Mouse (Mus musculus) thymus, adult 2 months (tissue): Measurements from ENCODE around the gene Lman2. TPM values are rescaled to one million over a fixed set of nuclear protein-coding genes. Genes with fewer than 3 reads are reported as not detected.

ENCODE experiments used
- DNase-seq: peaks from one replicate; pipeline ENCODE4 v3.0.0; 2021
- H3K27ac ChIP-seq: fragments of 200-500 bp; 2 replicates; pipeline ENCODE4 v1.5.1; 2012; ENCODE audit warnings: low read length, control low read depth; ENCODE audit not compliant: control insufficient read depth, insufficient read depth
- H3K27me3 ChIP-seq: fragments of 200-500 bp; 2 replicates; pipeline ENCODE4 v1.6.1; 2012; ENCODE audit warnings: mild to moderate bottlenecking, low read length, moderate library complexity, mixed read lengths; ENCODE audit not compliant: control insufficient read depth, insufficient read depth
- H3K36me3 ChIP-seq: fragments of 200-500 bp; 2 replicates; pipeline ENCODE4 v1.6.1; 2012; ENCODE audit warnings: mild to moderate bottlenecking, low read length, moderate library complexity; ENCODE audit not compliant: control insufficient read depth, insufficient read depth
- H3K4me1 ChIP-seq: fragments of 200-500 bp; replicated peaks from 2 replicates; pipeline ENCODE4 v1.6.1; 2012; ENCODE audit warnings: low read length; ENCODE audit not compliant: control insufficient read depth, insufficient read depth
- H3K4me3 ChIP-seq: fragments of 200-500 bp; 2 replicates; pipeline ENCODE4 v1.5.1; 2012; ENCODE audit warnings: mild to moderate bottlenecking, low read length, control low read depth, moderate library complexity; ENCODE audit not compliant: control insufficient read depth, insufficient read depth
- CTCF ChIP-seq: fragments of 200-500 bp; IDR thresholded peaks from 2 replicates; pipeline ENCODE4 v1.5.1; 2012; ENCODE audit warnings: mild to moderate bottlenecking, control low read depth, low read length, moderate library complexity, borderline replicate concordance; ENCODE audit not compliant: control insufficient read depth, poor library complexity, insufficient read depth; ENCODE audit errors: extremely low read depth
- POLR2A ChIP-seq: fragments of 200-500 bp; IDR thresholded peaks from 2 replicates; pipeline ENCODE4 v1.6.1; 2012; ENCODE audit warnings: mild to moderate bottlenecking, low read length, control low read depth, moderate library complexity; ENCODE audit not compliant: control insufficient read depth, poor library complexity, insufficient read depth; ENCODE audit errors: extremely low read depth
- WGBS: fragments of 180-500 bp; shearing (Covaris S2); methylation state at CpG from one replicate; pipeline ENCODE4 v1.1.7; 2018; 5-methylcytosine and 5-hydroxymethylcytosine counted together
- polyA plus RNA-seq: library from polyadenylated mRNA; depleted of rRNA; stranded (reverse); fragments of >200 nt; gene quantifications from 2 replicates; pipeline ENCODE4 v1.2.3, GENCODE M21; 2012

Lman2 gene
- polyA plus RNA-seq, 1 experiment: 139 TPM

GRCm38 (mm10) chr13:55371740-55372139 lies 9.2 kb upstream of the Lman2 start:
- WGBS: 73% methylated on average over 5 of the region's 5 CpGs
- TF ChIP-seq POLR2A: no peak
- TF ChIP-seq CTCF: no peak
- Histone ChIP-seq H3K4me1 (peaks cover 54% of the 10 kb centered on the region), H3K4me3 (peak overlapping the region; percentile 38), H3K27ac (0 out of 2 replicates have a peak overlapping the region, but pooled peaks have one; percentile 8), H3K27me3 (no peaks in the 10 kb centered on the region), H3K36me3 (no peaks in the 10 kb centered on the region)
- DNase-seq: no peak

GRCm38 (mm10) chr13:55371007-55371681 lies 8.6 kb upstream of the Lman2 start:
- H3K27me3 ChIP-seq: no peaks in the 10 kb centered on the region
- no peaks in the 10 kb centered on the region for H3K36me3 ChIP-seq
- peak; percentile 37 for DNase-seq
- TF ChIP-seq POLR2A: no peak
- no peak for TF ChIP-seq CTCF
- H3K4me1 ChIP-seq: peaks cover 54% of the 10 kb centered on the region
- H3K27ac ChIP-seq: peak overlapping the region; percentile 8; the same call in 1 of the 2 replicates
- WGBS: 78% methylated on average over 8 of the region's 8 CpGs
- peak overlapping the region; percentile 38 for H3K4me3 ChIP-seq

- H3K36me3 ChIP-seq: no peaks in the 10 kb centered on the region
- peaks cover 47% of the 10 kb centered on the region for H3K4me1 ChIP-seq
- no peak for TF ChIP-seq POLR2A
- peak overlapping the region; percentile 73 for H3K4me3 ChIP-seq
- no peak for DNase-seq
- peak overlapping the region; percentile 79 for H3K27ac ChIP-seq
- no peaks in the 10 kb centered on the region for H3K27me3 ChIP-seq
- WGBS: 36% methylated on average over 3 of the region's 3 CpGs
Measured at GRCm38 (mm10) chr13:55370234-55370633, 7.7 kb upstream of the Lman2 start.

GRCm38 (mm10) chr13:55369531-55370114 lies 7.0 kb upstream of the Lman2 start, which contains the start of gene Rgs14:
Gene Rgs14 (plus strand): TSS chr13:55369732.
- no peaks in the 10 kb centered on the region for H3K36me3 ChIP-seq
- peak; percentile 86 for DNase-seq
- H3K27ac ChIP-seq: peak within 1 kb of the TSS; percentile 79
- peak; percentile 80 for TF ChIP-seq POLR2A
- no peak for TF ChIP-seq CTCF
- WGBS: 2% methylated on average over 13 of the region's 13 CpGs
- H3K4me1 ChIP-seq: peaks cover 43% of the 10 kb centered on the region
- peak within 1 kb of the TSS; percentile 73 for H3K4me3 ChIP-seq
- H3K27me3 ChIP-seq: no peaks in the 10 kb centered on the region

DNA sequence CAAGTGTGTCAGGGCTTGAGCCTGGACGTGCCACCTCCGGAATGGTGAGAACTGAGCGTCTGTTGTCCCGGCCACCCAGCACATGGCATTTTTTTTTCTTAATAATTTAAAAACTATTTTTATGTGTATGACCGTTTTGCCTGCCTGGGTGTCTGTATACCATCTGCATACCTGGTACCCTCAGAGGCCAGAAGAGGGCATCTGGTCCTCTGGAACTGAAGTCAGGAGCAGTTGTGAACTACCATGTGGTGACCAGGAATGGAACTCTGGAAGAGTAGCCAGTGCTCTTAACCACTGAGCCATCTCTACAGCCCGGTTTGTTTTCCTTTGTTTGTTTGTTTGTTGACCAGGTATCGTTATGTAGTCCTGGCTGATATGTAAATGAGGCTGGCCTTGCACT lies 5.8 kb upstream of the Lman2 start:
- Histone ChIP-seq H3K4me3 (no peak overlapping the region), H3K27ac (peak overlapping the region; percentile 43; the same call in 1 of the 2 replicates), H3K36me3 (no peaks in the 10 kb centered on the region), H3K4me1 (peaks cover 31% of the 10 kb centered on the region), H3K27me3 (no peaks in the 10 kb centered on the region)
- no peak for TF ChIP-seq CTCF
- TF ChIP-seq POLR2A: no peak
- 75% methylated on average over 7 of the region's 7 CpGs for WGBS
- peak; percentile 39 for DNase-seq

DNA sequence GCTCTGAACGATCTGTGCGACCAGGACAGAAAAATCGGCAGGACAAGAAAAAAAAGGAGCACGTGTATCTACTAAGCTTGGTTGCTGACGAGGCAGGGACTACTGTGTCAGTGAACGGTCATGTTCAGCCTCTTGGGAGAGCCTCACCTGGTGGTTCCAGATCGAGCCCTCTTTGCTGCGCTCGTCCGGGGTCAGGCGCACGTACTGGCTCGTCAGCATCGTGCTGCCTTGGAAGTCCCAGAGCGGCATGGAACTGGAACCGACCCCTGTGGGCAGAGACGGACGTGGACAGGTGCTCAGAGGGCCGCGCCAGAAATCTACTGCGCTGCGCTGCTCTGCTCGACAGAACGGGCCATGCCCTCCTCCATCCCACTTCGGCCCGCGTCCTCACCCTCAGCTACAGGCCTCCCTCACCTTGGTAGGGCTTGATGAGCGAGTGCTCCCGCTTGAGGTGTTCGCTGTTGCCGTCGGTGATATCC lies 570 bp downstream of the Lman2 start:
- no peak for DNase-seq

DNA sequence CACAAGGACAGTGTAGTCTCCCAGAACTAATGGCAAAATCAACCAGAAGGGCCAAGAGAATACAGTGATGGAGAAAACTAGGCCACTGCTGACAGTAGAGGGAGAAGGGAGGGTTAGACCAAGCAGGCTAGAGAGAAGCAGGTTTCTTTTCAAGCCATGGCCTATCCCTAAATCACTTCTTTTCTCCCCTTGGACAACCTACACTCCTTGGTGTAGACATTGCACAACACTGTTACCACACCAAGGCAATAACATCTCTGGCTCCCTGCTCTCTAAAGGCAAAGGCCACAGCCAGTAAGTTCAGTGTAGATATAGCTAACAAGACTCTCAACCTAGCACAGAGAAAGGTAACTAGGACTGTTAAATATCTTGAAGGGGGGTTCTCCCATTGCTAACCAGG lies 1.4 kb downstream of the Lman2 start:
- Histone ChIP-seq H3K27me3 (no peaks in the 10 kb centered on the region), H3K4me1 (peaks cover 11% of the 10 kb centered on the region), H3K4me3 (no peak overlapping the region), H3K36me3 (peaks cover 14% of the 10 kb centered on the region), H3K27ac (no peak overlapping the region)
- TF ChIP-seq POLR2A (no peak), CTCF (no peak)
- DNase-seq: no peak

More for the DNA sequence above, 570 bp downstream of the Lman2 start:
- Histone ChIP-seq H3K4me3 (peak overlapping the region; percentile 93), H3K36me3 (peaks cover 11% of the 10 kb centered on the region), H3K27ac (peak overlapping the region; percentile 37; the same call in 1 of the 2 replicates), H3K27me3 (no peaks in the 10 kb centered on the region), H3K4me1 (peaks cover 11% of the 10 kb centered on the region)
- TF ChIP-seq CTCF (no peak), POLR2A (no peak)
- under 1% methylated on average over 32 of the region's 32 CpGs for WGBS
